Mouse (Mus musculus) liver, embryonic 14.5 days (tissue): ENCODE measurements at regions not wholly inside any gene's neighbourhood (a gene's known extent, or its start where the extent isn't known, plus 50 kb on each side); places are given as distances from the start of the nearest gene placed in this dataset.

Source experiments
- ATAC-seq: fragments of 200-750 bp; cut with Nextera tagmentation; 2 replicates; pipeline ENCODE4 v1.8.0; 2017; ENCODE audit warnings: moderate number of reproducible peaks, mild to moderate bottlenecking, moderate library complexity; ENCODE audit not compliant: insufficient read depth
- DNase-seq, 3 experiments: peaks; one replicate each; pipeline ENCODE4 v3.0.0-alpha.2; 2012 to 2013; ENCODE audit warnings: low read depth in 3 of 3, low spot score in 3 of 3
- H3K27ac ChIP-seq: fragments of 300-500 bp; sonication (generic); 2 replicates; pipeline ENCODE4 v1.5.1; 2014; ENCODE audit warnings: moderate library complexity, mild to moderate bottlenecking, control low read depth, inconsistent platforms
- H3K27me3 ChIP-seq: fragments of 300-500 bp; sonication (generic); 2 replicates; pipeline ENCODE4 v1.6.1; 2014; ENCODE audit warnings: mild to moderate bottlenecking, low read length, moderate library complexity; ENCODE audit not compliant: control insufficient read depth, insufficient read depth
- H3K36me3 ChIP-seq: fragments of 300-500 bp; sonication (generic); replicated peaks from 2 replicates; pipeline ENCODE4 v1.6.1; 2014; ENCODE audit warnings: low read depth; ENCODE audit not compliant: control insufficient read depth, insufficient read depth
- H3K4me1 ChIP-seq, 2 experiments: fragments of 200-500 bp in 1 of 2; fragments of 300-500 bp in 1 of 2; sonication (generic) in 1 of 2; replicated peaks; 2 replicates each; pipeline ENCODE4 v1.6.1; 2012 to 2014; ENCODE audit warnings: antibody characterized with exemption in 1 of 2, inconsistent platforms in 1 of 2, low read length in 1 of 2; ENCODE audit not compliant: control insufficient read depth in 2 of 2, insufficient read depth in 2 of 2
- H3K4me2 ChIP-seq: fragments of 300-500 bp; sonication (generic); 2 replicates; pipeline ENCODE4 v1.6.1; 2014; ENCODE audit warnings: low read depth, mild to moderate bottlenecking, control low read depth, moderate library complexity
- H3K4me3 ChIP-seq, 2 experiments: fragments of 200-500 bp in 1 of 2; fragments of 300-500 bp in 1 of 2; sonication (generic) in 1 of 2; 2 replicates each; pipeline ENCODE4 v1.5.1; 2012 to 2014; ENCODE audit warnings: low read depth in 2 of 2, low read length in 2 of 2, mild to moderate bottlenecking in 2 of 2, control low read depth in 1 of 2, inconsistent platforms in 1 of 2, moderate library complexity in 1 of 2; ENCODE audit not compliant: insufficient read depth in 1 of 2
- H3K9ac ChIP-seq: fragments of 300-500 bp; sonication (generic); replicated peaks from 2 replicates; pipeline ENCODE4 v1.6.1; 2014; ENCODE audit warnings: mild to moderate bottlenecking, control low read depth, moderate library complexity
- H3K9me3 ChIP-seq: fragments of 300-500 bp; sonication (generic); 2 replicates; pipeline ENCODE4 v1.6.1; 2016; ENCODE audit warnings: low read length, mixed read lengths; ENCODE audit not compliant: control insufficient read depth
- CTCF ChIP-seq: IDR thresholded peaks from 2 replicates; pipeline ENCODE4 v1.5.1; 2016; ENCODE audit warnings: antibody characterized with exemption, low read depth, control low read depth
- EP300 ChIP-seq: IDR thresholded peaks from 2 replicates; pipeline ENCODE4 v1.6.1; 2016; ENCODE audit warnings: antibody characterized with exemption, low read depth
- WGBS: fragments of 180-500 bp; shearing (Covaris S2); extraction: QIAGEN DNeasy Blood & Tissue Kit; methylation state at CpG from one replicate; pipeline ENCODE4 v1.1.7; 2014; ENCODE audit not compliant: insufficient replicate concordance; 5-methylcytosine and 5-hydroxymethylcytosine counted together

DNA sequence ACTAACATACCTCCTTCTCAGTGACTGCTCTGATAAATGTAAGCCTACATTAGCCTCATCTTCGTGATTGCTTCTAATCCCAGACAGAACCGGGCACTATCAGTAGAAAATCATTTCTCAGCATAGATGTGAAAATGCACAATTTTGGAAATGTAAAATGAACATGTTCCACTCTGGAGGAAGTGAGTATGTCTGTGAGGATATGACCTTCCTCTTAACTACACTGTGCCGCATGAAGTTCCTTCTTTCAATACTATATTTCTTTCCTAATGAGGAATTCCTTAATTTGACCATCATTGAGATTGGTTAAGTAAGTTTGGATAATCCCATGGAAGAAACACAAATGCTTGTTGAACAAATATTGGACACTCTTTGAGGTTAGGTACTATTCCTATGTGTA is 668.5 kb downstream of the Adgrl2 start:
- ATAC-seq (no peak), DNase-seq (no peak)
- H3K27me3 ChIP-seq: no peaks in the 10 kb centered on the region
- no peak overlapping the region for H3K9ac ChIP-seq
- H3K4me3 ChIP-seq: no peak overlapping the region
- no peaks in the 10 kb centered on the region for H3K9me3 ChIP-seq
- no peaks in the 10 kb centered on the region for H3K4me1 ChIP-seq
- no peak overlapping the region for H3K4me2 ChIP-seq
- 62% methylated on average over 3 of the region's 3 CpGs for WGBS
- H3K36me3 ChIP-seq: no peaks in the 10 kb centered on the region
- TF ChIP-seq EP300 (no peak), CTCF (no peak)
- no peak overlapping the region for H3K27ac ChIP-seq

DNA sequence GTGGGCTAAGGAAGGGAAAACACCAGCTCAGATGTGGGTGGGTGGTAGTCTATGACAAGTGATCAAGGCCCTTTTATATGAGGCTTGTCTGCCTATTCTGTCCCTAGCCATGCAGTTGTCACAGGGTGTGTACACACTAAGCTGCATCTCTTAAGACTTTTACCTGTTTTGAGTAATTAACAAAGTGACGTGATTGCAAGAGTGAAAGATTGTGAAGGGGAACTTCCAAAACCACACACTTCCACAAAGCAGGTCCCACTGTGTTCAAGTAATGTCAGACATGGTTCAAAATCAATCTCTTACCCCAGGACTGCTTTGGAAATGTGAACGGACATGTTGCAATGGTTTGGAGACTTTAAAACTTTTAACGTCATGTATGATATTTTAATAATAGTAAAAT is 674.2 kb downstream of the Adgrl2 start:
- Histone ChIP-seq H3K36me3 (no peaks in the 10 kb centered on the region), H3K27ac (no peak overlapping the region), H3K27me3 (no peaks in the 10 kb centered on the region), H3K9me3 (no peaks in the 10 kb centered on the region), H3K4me1 (no peaks in the 10 kb centered on the region), H3K9ac (no peak overlapping the region), H3K4me3 (no peak overlapping the region), H3K4me2 (no peak overlapping the region)
- TF ChIP-seq CTCF: no peak
- no peak for TF ChIP-seq EP300
- no peak for ATAC-seq
- DNase-seq: no peak
- WGBS: 60% methylated on average over 3 of the region's 3 CpGs

DNA sequence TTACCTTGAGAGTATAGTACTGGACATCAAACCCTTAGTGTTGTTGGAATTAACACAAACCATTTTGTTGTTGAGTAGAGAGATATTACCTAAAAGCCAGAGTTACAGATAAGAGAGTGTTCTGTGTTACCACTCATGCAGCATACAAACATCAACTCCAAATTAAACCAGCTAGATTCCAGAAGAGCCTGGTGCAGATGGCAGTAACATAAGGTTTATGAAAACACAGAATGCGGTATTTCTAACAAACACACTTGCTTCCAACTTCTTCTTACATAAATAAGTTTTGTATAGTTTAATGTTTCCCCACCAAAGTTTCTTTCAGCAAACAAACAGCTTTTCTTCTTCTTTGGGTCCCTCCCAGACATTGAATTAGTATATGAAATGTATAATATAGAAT is 675.1 kb downstream of the Adgrl2 start:
- Histone ChIP-seq H3K4me2 (no peak overlapping the region), H3K4me1 (no peaks in the 10 kb centered on the region), H3K36me3 (no peaks in the 10 kb centered on the region), H3K27me3 (no peaks in the 10 kb centered on the region), H3K4me3 (no peak overlapping the region), H3K9me3 (no peaks in the 10 kb centered on the region), H3K9ac (no peak overlapping the region), H3K27ac (no peak overlapping the region)
- no peak for DNase-seq
- no peak for ATAC-seq
- TF ChIP-seq EP300: no peak
- TF ChIP-seq CTCF: no peak
- 63% methylated on average over 1 of the region's 1 CpGs for WGBS

DNA sequence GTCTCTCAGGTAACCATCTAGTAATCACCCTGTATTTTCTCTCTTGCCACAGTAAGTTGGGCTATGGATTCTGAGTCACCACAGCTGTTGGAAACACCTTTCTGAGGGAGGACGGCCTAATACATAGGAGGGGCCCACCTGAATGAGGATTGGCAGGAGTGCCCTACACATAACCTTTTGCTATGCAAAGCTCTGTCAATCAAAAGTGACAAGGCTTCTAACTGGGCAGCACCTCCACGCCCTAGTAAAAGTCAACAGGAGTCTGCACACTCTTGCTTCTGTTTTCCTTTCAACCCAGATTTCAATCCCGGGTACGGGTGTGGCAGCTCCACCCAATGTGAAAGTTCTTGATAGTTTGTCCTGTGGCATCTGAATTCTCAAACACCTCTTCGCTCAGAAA is 694.8 kb downstream of the Adgrl2 start:
- Histone ChIP-seq H3K4me1 (no peaks in the 10 kb centered on the region), H3K27ac (no peak overlapping the region), H3K27me3 (no peaks in the 10 kb centered on the region), H3K4me2 (no peak overlapping the region), H3K4me3 (no peak overlapping the region), H3K9ac (no peak overlapping the region), H3K36me3 (no peaks in the 10 kb centered on the region), H3K9me3 (no peaks in the 10 kb centered on the region)
- 69% methylated on average over 5 of the region's 5 CpGs for WGBS
- DNase-seq: no peak
- TF ChIP-seq CTCF: no peak
- TF ChIP-seq EP300: no peak
- no peak for ATAC-seq

DNA sequence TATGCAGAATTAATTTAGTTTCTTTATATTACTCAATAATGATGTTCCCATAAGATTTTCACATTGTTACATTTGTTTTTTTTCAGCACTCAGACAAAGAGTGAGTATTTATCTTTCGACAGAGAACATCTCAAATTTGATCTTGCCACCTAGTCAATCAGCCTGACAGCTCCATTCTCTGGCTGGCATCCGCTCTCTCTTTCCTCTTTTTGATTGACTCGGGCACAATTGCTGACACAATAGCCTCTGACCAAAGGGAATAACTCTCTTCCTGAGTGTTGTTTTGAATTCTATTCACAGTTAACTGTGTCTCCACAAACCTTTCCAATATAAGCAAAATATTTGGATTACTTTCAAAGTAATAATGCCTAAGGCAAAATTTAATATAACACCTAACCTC is 711.4 kb downstream of the Adgrl2 start:
- no peaks in the 10 kb centered on the region for H3K36me3 ChIP-seq
- no peak overlapping the region for H3K4me2 ChIP-seq
- H3K9me3 ChIP-seq: no peaks in the 10 kb centered on the region
- no peaks in the 10 kb centered on the region for H3K27me3 ChIP-seq
- TF ChIP-seq CTCF (no peak), EP300 (no peak)
- H3K4me3 ChIP-seq: no peak overlapping the region
- H3K9ac ChIP-seq: no peak overlapping the region
- peaks cover 0 to 6% of the 10 kb centered on the region in 2 experiments; a peak in 2 of 4 replicates for H3K4me1 ChIP-seq
- DNase-seq (no peak), ATAC-seq (no peak)
- WGBS: 11% methylated on average over 3 of the region's 3 CpGs
- H3K27ac ChIP-seq: no peak overlapping the region
